Mouse (Mus musculus): ENCODE measurements around the gene Casp7. TPM values are rescaled to one million over a fixed set of nuclear protein-coding genes. Genes with fewer than 3 reads are reported as not detected.

The Casp7 gene
- polyA plus RNA-seq, 1 experiment from 2014 or later = 22.8 TPM

DNA sequence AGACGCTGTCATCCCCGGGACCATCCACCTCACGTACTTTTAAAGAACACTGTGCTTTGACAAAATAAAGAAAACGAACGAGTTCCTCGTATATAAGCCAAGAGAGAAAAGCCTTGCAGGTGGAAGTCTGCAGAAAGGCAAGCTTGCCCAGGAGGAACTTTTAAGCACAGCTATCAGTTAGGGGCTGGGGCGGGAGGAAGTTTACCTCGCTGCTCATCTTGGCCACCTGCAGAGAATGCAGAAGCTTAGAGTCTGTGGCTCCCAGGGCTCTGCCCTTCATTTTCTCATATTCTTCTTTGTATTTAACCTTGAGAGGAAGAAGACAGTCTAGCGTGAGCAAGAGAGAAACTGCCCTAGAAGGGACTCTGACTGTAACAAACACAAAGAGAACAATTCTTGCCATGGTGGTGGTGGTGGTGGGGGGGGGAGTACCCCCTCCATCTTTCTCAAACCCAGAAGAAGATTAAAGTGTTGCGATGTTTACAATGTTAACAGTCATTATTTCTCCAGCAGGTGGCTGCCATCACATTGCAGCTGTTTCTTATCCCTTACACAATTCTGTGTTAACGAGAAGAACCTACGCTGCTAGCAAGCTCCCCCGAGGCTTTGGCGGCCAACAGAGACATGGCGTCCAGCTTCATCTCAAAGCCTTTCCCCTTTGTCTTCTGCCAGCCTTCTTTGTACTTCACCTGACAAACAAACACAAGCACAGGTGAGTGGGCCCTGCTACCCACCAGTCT lies 33.0 kb upstream of the Casp7 start:
- Histone ChIP-seq H3K9me3 (replicated peaks; ENCODE audit: control insufficient read depth, low read length) (no peaks in the 10 kb centered on the region), H3K4me2 (ENCODE audit: low read depth, low read length) (no peak overlapping the region), H3K4me1 (ENCODE audit: control insufficient read depth, insufficient read depth, low read length) (no peaks in the 10 kb centered on the region), H3K4me3 (ENCODE audit: low read depth, low read length) (no peak overlapping the region), H3K36me3 (replicated peaks; ENCODE audit: control insufficient read depth, insufficient read depth, low read depth, low read length) (no peaks in the 10 kb centered on the region), H3K9ac (replicated peaks; ENCODE audit: low read length) (no peak overlapping the region), H3K27me3 (ENCODE audit: control insufficient read depth, insufficient read depth, low read length) (no peaks in the 10 kb centered on the region), H3K27ac (replicated peaks; ENCODE audit: low read depth, low read length) (no peak overlapping the region)
- WGBS = 72% methylated on average over 15 of the region's 15 CpGs
- ATAC-seq (replicated peaks; ENCODE audit: insufficient number of reproducible peaks, low FRiP score, low TSS enrichment, low read depth) (no peak), DNase-seq (ENCODE audit: low spot score) (no peak)

- no peak overlapping the region for H3K4me2 ChIP-seq (ENCODE audit: low read depth, low read length)
- no peak overlapping the region for H3K9ac ChIP-seq (replicated peaks; ENCODE audit: low read length)
- ATAC-seq (replicated peaks; ENCODE audit: insufficient number of reproducible peaks, low FRiP score, low TSS enrichment, low read depth) (no peak), DNase-seq (ENCODE audit: low spot score) (no peak)
- no peaks in the 10 kb centered on the region for H3K36me3 ChIP-seq (replicated peaks; ENCODE audit: control insufficient read depth, insufficient read depth, low read depth, low read length)
- no peak overlapping the region for H3K27ac ChIP-seq (replicated peaks; ENCODE audit: low read depth, low read length)
- H3K4me3 ChIP-seq (ENCODE audit: low read depth, low read length) = no peak overlapping the region
- no peaks in the 10 kb centered on the region for H3K4me1 ChIP-seq (ENCODE audit: control insufficient read depth, insufficient read depth, low read length)
- H3K9me3 ChIP-seq (replicated peaks; ENCODE audit: control insufficient read depth, low read length) = no peaks in the 10 kb centered on the region
- H3K27me3 ChIP-seq (ENCODE audit: control insufficient read depth, insufficient read depth, low read length) = no peaks in the 10 kb centered on the region
- 88% methylated on average over 8 of the region's 8 CpGs for WGBS
Measured at GRCm38 (mm10) chr19:56364563-56364962, 32.4 kb upstream of the Casp7 start.

- H3K9ac ChIP-seq (replicated peaks; ENCODE audit: low read length) = no peak overlapping the region
- no peaks in the 10 kb centered on the region for H3K4me1 ChIP-seq (ENCODE audit: control insufficient read depth, insufficient read depth, low read length)
- 81% methylated on average over 11 of the region's 11 CpGs for whole genome bisulfite sequencing
- no peak overlapping the region for H3K4me3 ChIP-seq (ENCODE audit: low read depth, low read length)
- H3K4me2 ChIP-seq (ENCODE audit: low read depth, low read length) = no peak overlapping the region
- no peak overlapping the region for H3K27ac ChIP-seq (replicated peaks; ENCODE audit: low read depth, low read length)
- DNase-seq (ENCODE audit: low spot score) = no peak
- no peaks in the 10 kb centered on the region for H3K27me3 ChIP-seq (ENCODE audit: control insufficient read depth, insufficient read depth, low read length)
- no peaks in the 10 kb centered on the region for H3K9me3 ChIP-seq (replicated peaks; ENCODE audit: control insufficient read depth, low read length)
- no peaks in the 10 kb centered on the region for H3K36me3 ChIP-seq (replicated peaks; ENCODE audit: control insufficient read depth, insufficient read depth, low read depth, low read length)
- ATAC-seq (replicated peaks; ENCODE audit: insufficient number of reproducible peaks, low FRiP score, low TSS enrichment, low read depth) = no peak
Measured at GRCm38 (mm10) chr19:56366168-56366567, 30.8 kb upstream of the Casp7 start.

GRCm38 (mm10) chr19:56366625-56367024 lies 30.3 kb upstream of the Casp7 start:
- ATAC-seq (replicated peaks; ENCODE audit: insufficient number of reproducible peaks, low FRiP score, low TSS enrichment, low read depth) (no peak), DNase-seq (ENCODE audit: low spot score) (no peak)
- Histone ChIP-seq H3K36me3 (replicated peaks; ENCODE audit: control insufficient read depth, insufficient read depth, low read depth, low read length) (no peaks in the 10 kb centered on the region), H3K9ac (replicated peaks; ENCODE audit: low read length) (no peak overlapping the region), H3K27ac (replicated peaks; ENCODE audit: low read depth, low read length) (no peak overlapping the region), H3K27me3 (ENCODE audit: control insufficient read depth, insufficient read depth, low read length) (no peaks in the 10 kb centered on the region), H3K4me1 (ENCODE audit: control insufficient read depth, insufficient read depth, low read length) (no peaks in the 10 kb centered on the region), H3K9me3 (replicated peaks; ENCODE audit: control insufficient read depth, low read length) (no peaks in the 10 kb centered on the region), H3K4me3 (ENCODE audit: low read depth, low read length) (no peak overlapping the region), H3K4me2 (ENCODE audit: low read depth, low read length) (no peak overlapping the region)
- 85% methylated on average over 9 of the region's 9 CpGs for WGBS

GRCm38 (mm10) chr19:56367778-56368177 lies 29.2 kb upstream of the Casp7 start:
- Histone ChIP-seq H3K36me3 (replicated peaks; ENCODE audit: control insufficient read depth, insufficient read depth, low read depth, low read length) (no peaks in the 10 kb centered on the region), H3K4me2 (ENCODE audit: low read depth, low read length) (no peak overlapping the region), H3K9ac (replicated peaks; ENCODE audit: low read length) (no peak overlapping the region), H3K27me3 (ENCODE audit: control insufficient read depth, insufficient read depth, low read length) (no peaks in the 10 kb centered on the region), H3K4me3 (ENCODE audit: low read depth, low read length) (no peak overlapping the region), H3K27ac (replicated peaks; ENCODE audit: low read depth, low read length) (no peak overlapping the region), H3K4me1 (ENCODE audit: control insufficient read depth, insufficient read depth, low read length) (no peaks in the 10 kb centered on the region), H3K9me3 (replicated peaks; ENCODE audit: control insufficient read depth, low read length) (no peaks in the 10 kb centered on the region)
- 89% methylated on average over 7 of the region's 7 CpGs for WGBS
- no peak for DNase-seq (ENCODE audit: low spot score)
- ATAC-seq (replicated peaks; ENCODE audit: insufficient number of reproducible peaks, low FRiP score, low TSS enrichment, low read depth) = no peak

GRCm38 (mm10) chr19:56368912-56369311 lies 28.0 kb upstream of the Casp7 start:
- Histone ChIP-seq H3K4me3 (ENCODE audit: low read depth, low read length) (no peak overlapping the region), H3K36me3 (replicated peaks; ENCODE audit: control insufficient read depth, insufficient read depth, low read depth, low read length) (no peaks in the 10 kb centered on the region), H3K9me3 (replicated peaks; ENCODE audit: control insufficient read depth, low read length) (no peaks in the 10 kb centered on the region), H3K9ac (replicated peaks; ENCODE audit: low read length) (no peak overlapping the region), H3K27ac (replicated peaks; ENCODE audit: low read depth, low read length) (no peak overlapping the region), H3K27me3 (ENCODE audit: control insufficient read depth, insufficient read depth, low read length) (no peaks in the 10 kb centered on the region), H3K4me2 (ENCODE audit: low read depth, low read length) (no peak overlapping the region), H3K4me1 (ENCODE audit: control insufficient read depth, insufficient read depth, low read length) (no peaks in the 10 kb centered on the region)
- DNase-seq (ENCODE audit: low spot score) (no peak), ATAC-seq (replicated peaks; ENCODE audit: insufficient number of reproducible peaks, low FRiP score, low TSS enrichment, low read depth) (no peak)
- 89% methylated on average over 7 of the region's 7 CpGs for WGBS

DNA sequence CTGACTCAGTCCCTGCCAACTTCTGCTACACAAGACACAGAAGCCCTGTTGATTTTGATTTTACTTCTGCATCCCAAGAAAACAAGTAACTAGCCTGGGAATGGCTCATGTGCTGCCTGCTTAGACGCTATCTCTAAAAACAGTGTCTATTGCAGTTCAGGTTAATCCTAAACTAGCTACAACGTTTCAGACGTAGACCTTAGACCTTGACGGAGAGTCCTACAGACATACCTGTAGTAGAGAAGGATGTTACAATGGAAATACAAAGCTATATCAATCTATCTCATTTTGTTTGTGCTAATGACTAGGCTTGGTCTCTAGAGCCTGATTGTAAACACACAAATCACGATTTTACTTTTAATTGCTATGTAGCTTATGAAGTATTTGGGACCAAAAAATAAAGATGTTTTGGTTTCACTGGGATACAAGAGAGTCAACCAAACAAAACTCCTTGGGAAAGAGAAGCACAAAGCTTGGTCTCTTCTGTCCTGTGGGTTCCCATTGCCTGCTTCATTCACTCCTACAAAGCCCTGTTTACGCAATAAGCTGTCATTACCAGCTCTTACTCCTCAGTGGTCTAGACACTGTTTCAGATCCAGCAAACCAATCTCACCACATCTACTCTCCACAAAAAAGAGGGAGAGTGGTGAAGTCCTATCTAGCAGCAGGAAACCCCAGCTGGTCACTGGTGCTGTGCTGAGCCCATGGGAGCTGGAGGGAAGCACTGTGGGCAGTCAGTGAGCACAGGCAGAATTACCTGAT lies 26.4 kb upstream of the Casp7 start:
- Histone ChIP-seq H3K4me1 (ENCODE audit: control insufficient read depth, insufficient read depth, low read length) (no peaks in the 10 kb centered on the region), H3K4me3 (ENCODE audit: low read depth, low read length) (no peak overlapping the region), H3K27me3 (ENCODE audit: control insufficient read depth, insufficient read depth, low read length) (no peaks in the 10 kb centered on the region), H3K9ac (replicated peaks; ENCODE audit: low read length) (no peak overlapping the region), H3K36me3 (replicated peaks; ENCODE audit: control insufficient read depth, insufficient read depth, low read depth, low read length) (no peaks in the 10 kb centered on the region), H3K27ac (replicated peaks; ENCODE audit: low read depth, low read length) (no peak overlapping the region), H3K4me2 (ENCODE audit: low read depth, low read length) (no peak overlapping the region), H3K9me3 (replicated peaks; ENCODE audit: control insufficient read depth, low read length) (no peaks in the 10 kb centered on the region)
- 88% methylated on average over 6 of the region's 6 CpGs for WGBS
- ATAC-seq (replicated peaks; ENCODE audit: insufficient number of reproducible peaks, low FRiP score, low TSS enrichment, low read depth) = no peak
- DNase-seq (ENCODE audit: low spot score) = no peak

GRCm38 (mm10) chr19:56372226-56372625 lies 24.7 kb upstream of the Casp7 start:
- no peak overlapping the region for H3K27ac ChIP-seq (replicated peaks; ENCODE audit: low read depth, low read length)
- no peak overlapping the region for H3K4me3 ChIP-seq (ENCODE audit: low read depth, low read length)
- no peaks in the 10 kb centered on the region for H3K4me1 ChIP-seq (ENCODE audit: control insufficient read depth, insufficient read depth, low read length)
- no peaks in the 10 kb centered on the region for H3K27me3 ChIP-seq (ENCODE audit: control insufficient read depth, insufficient read depth, low read length)
- H3K9me3 ChIP-seq (replicated peaks; ENCODE audit: control insufficient read depth, low read length) = no peaks in the 10 kb centered on the region
- DNase-seq (ENCODE audit: low spot score) (peak; percentile 29), ATAC-seq (replicated peaks; ENCODE audit: insufficient number of reproducible peaks, low FRiP score, low TSS enrichment, low read depth) (no peak)
- H3K36me3 ChIP-seq (replicated peaks; ENCODE audit: control insufficient read depth, insufficient read depth, low read depth, low read length) = no peaks in the 10 kb centered on the region
- no peak overlapping the region for H3K4me2 ChIP-seq (ENCODE audit: low read depth, low read length)
- H3K9ac ChIP-seq (replicated peaks; ENCODE audit: low read length) = no peak overlapping the region
- WGBS = 51% methylated on average over 7 of the region's 7 CpGs
